Mouse (Mus musculus) bone marrow macrophage, adult 2 months (primary cell): ENCODE measurements at regions not wholly inside any gene's neighbourhood (a gene's known extent, or its start where the extent isn't known, plus 50 kb on each side); places are given as distances from the start of the nearest gene placed in this dataset.

Experiments used
- H3K27ac ChIP-seq: 2 replicates; pipeline ENCODE4 v1.5.1; 2012; ENCODE audit warnings: low read depth, low read length; ENCODE audit not compliant: insufficient read depth
- H3K4me1 ChIP-seq: 2 replicates; pipeline ENCODE4 v1.6.1; 2012; ENCODE audit warnings: low read length; ENCODE audit not compliant: control insufficient read depth, insufficient read depth
- H3K4me3 ChIP-seq: 2 replicates; pipeline ENCODE4 v1.5.1; 2012; ENCODE audit warnings: mild to moderate bottlenecking, low read length, moderate library complexity; ENCODE audit not compliant: insufficient read depth
- CTCF ChIP-seq: IDR thresholded peaks from 2 replicates; pipeline ENCODE4 v1.5.1; 2012; ENCODE audit warnings: low read depth, mild to moderate bottlenecking, low read length, moderate library complexity
- POLR2A ChIP-seq: IDR thresholded peaks from 2 replicates; pipeline ENCODE4 v1.6.1; 2012; ENCODE audit warnings: mild to moderate bottlenecking, low read depth, low read length, borderline replicate concordance

GRCm38 (mm10) chr16:77420136-77420860 is 181.6 kb downstream of the Gm11146 start:
- TF ChIP-seq CTCF: no peak
- no peak for TF ChIP-seq POLR2A
- H3K4me1 ChIP-seq: peaks cover 11% of the 10 kb centered on the region
- no peak overlapping the region for H3K4me3 ChIP-seq
- no peak overlapping the region for H3K27ac ChIP-seq

DNA sequence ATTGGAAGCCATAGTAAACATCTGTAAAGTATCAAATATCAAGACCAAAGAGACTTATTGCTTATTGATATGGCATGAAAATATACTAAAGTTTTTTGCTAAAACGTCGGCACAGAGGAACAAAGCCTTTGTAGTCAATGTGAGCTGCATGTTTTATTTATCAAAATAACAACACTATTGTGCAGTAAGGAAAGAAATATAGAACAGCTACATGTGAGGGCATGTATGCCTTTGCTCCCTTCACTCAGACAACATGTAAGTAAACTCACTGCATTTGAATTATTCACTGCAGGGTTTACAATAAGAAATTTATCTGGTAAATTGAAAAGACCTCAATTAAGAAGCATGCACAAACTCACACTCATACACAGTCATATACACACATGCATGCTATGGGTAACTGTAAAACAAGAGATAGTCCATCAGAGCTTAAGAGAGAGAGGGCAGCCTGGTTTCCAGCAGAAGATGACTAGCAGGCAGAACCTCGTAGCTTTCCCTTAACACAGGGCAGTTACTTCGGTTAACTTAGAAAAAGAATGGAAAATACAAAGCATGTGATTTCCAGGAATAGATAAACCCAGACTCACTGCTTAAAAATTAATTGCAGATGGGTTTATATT is 182.7 kb downstream of the Gm11146 start:
- no peak overlapping the region for H3K27ac ChIP-seq
- peaks cover 11% of the 10 kb centered on the region for H3K4me1 ChIP-seq
- TF ChIP-seq CTCF (no peak), POLR2A (no peak)
- H3K4me3 ChIP-seq: no peak overlapping the region

DNA sequence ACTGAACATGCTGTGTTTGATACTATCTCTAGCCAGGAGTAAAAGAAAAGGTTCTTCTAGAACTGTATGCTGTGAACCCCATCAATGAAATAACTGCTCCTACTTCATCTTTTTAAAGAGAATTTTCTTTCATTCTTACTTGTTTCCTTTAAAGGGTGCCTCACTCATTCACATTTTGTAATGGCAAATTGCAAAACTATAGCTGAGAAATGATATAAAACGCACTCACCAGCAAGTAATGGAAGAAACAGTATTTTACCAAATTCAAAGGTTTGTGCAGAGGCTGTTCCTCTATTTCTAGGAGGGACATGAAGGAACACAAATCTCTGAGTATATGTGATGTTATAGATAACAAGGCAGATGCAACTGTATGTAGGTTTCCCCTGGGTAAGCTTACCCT is 183.4 kb downstream of the Gm11146 start:
- no peak overlapping the region for H3K27ac ChIP-seq
- TF ChIP-seq POLR2A: no peak
- TF ChIP-seq CTCF: no peak
- no peak overlapping the region for H3K4me3 ChIP-seq
- peaks cover 11% of the 10 kb centered on the region for H3K4me1 ChIP-seq

GRCm38 (mm10) chr16:77417791-77418190 is 184.1 kb downstream of the Gm11146 start:
- Histone ChIP-seq H3K27ac (no peak overlapping the region), H3K4me1 (peaks cover 11% of the 10 kb centered on the region)

DNA sequence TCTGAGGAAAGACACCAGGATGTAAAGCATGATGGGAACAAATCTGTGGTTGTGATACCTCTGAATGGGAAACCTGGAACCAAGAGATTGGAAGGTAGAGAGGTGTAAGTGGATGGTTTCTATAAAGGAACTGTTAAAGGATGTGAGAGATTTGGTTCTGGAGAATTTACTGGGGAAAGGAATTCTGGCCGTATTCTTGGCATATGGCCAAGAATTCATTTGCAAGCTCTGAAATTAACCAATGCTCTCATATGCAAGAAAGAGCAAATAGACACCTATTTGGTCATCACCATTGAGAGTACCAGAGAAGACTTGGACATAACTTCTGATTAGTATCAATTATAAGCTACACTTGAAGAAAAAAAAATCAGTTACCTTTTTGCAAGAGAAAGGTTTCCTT is 187.3 kb downstream of the Gm11146 start:
- TF ChIP-seq POLR2A (no peak), CTCF (no peak)

More at GRCm38 (mm10) chr16:77417791-77418190, 184.1 kb downstream of the Gm11146 start:
- no peak overlapping the region for H3K4me3 ChIP-seq
- TF ChIP-seq CTCF (no peak), POLR2A (no peak)

GRCm38 (mm10) chr16:77409168-77409567 is 192.7 kb downstream of the Gm11146 start:
- peaks cover 15% of the 10 kb centered on the region for H3K4me1 ChIP-seq
- TF ChIP-seq POLR2A (no peak), CTCF (no peak)
- H3K4me3 ChIP-seq: no peak overlapping the region
- H3K27ac ChIP-seq: no peak overlapping the region

More for the DNA sequence above, 187.3 kb downstream of the Gm11146 start:
- H3K4me3 ChIP-seq: no peak overlapping the region
- no peak overlapping the region for H3K27ac ChIP-seq
- H3K4me1 ChIP-seq: peaks cover 11% of the 10 kb centered on the region

DNA sequence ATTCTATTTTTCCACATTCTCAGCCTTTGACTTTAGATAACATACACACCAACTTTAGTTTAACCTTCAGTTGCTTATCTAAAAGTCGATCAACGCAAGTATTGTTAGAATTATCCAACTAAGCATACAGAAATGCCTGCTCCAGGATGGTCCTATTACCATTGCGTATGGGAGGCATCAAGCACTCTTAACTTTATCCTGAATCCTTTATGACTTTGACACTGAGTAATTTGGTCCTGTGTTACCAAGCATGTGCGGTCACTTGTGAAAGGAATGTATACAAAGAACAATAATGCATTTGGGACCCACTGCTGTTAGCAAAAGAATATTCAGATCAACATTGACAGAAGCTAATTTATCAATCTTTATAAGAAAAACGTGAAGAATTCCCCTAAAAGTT is 194.9 kb downstream of the Gm11146 start:
- H3K4me1 ChIP-seq: peaks cover 15% of the 10 kb centered on the region
- TF ChIP-seq POLR2A: no peak

DNA sequence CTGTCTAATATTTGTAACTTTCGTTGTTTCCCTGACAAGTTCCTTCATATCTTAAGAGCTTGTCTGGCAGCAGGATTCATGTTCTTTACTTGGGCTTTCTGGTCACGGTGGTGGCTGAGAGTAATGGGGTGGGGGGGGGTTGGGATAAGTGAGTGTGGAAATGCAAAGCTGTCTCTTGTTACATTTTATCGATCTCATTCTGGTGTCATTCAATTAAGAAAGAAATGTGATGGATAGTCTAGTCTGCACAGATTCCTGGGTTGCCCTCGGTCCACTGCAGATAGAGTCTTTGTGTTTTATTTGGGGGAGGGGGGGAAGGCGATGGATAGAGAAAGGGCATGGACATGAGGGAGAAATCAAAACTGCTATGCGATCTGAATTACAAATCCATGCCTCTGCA is 196.0 kb downstream of the Gm11146 start:
- H3K4me1 ChIP-seq: peaks cover 13% of the 10 kb centered on the region
- H3K27ac ChIP-seq: no peak overlapping the region
- H3K4me3 ChIP-seq: no peak overlapping the region
- TF ChIP-seq CTCF (no peak), POLR2A (no peak)

More for the DNA sequence above, 194.9 kb downstream of the Gm11146 start:
- H3K27ac ChIP-seq: no peak overlapping the region
- H3K4me3 ChIP-seq: no peak overlapping the region

- TF ChIP-seq CTCF (no peak), POLR2A (no peak)
- Histone ChIP-seq H3K4me1 (peaks cover 13% of the 10 kb centered on the region), H3K4me3 (no peak overlapping the region), H3K27ac (no peak overlapping the region)
These were observed 196.6 kb downstream of the Gm11146 start for GRCm38 (mm10) chr16:77405181-77405818.

- Histone ChIP-seq H3K27ac (no peak overlapping the region), H3K4me1 (peaks cover 11% of the 10 kb centered on the region), H3K4me3 (no peak overlapping the region)
- TF ChIP-seq POLR2A (no peak), CTCF (no peak)
These were observed 199.1 kb downstream of the Gm11146 start for GRCm38 (mm10) chr16:77402711-77403280.
